Mouse (Mus musculus) spleen, adult 10 weeks (tissue): ENCODE measurements around the gene Dab2. TPM values are rescaled to one million over a fixed set of nuclear protein-coding genes. Genes with fewer than 3 reads are reported as not detected.

ENCODE experiments used
- polyA plus RNA-seq: library from polyadenylated mRNA; stranded (reverse); fragments of 350-450 nt; fragmentation: Illumina TruSeq; extraction: RNeasy Lipid Tissue Mini Kit (QIAGEN cat#74804); gene quantifications from one replicate; pipeline ENCODE4 v1.2.3, GENCODE M21; 2015; ENCODE audit warnings: low replicate concordance; ENCODE audit not compliant: insufficient read depth

Gene Dab2
- polyA plus RNA-seq: 13.6 TPM

GRCm38 (mm10) chr15:6299554-6299953 lies at the start of gene Dab2:
Dab2 (plus strand) TSS chr15:6299788.

GRCm38 (mm10) chr15:6445135-6445534 lies 145.5 kb downstream of the Dab2 start, which contains the start of gene C9:
C9 (plus strand) TSS chr15:6445327.

Other genes starting within 250 kb of the Dab2 start
- not detected for gene C9, start 145.5 kb downstream of the Dab2 start, polyA plus RNA-seq
- 352 TPM for gene Fyb, start 223.1 kb downstream of the Dab2 start, polyA plus RNA-seq